Mouse (Mus musculus): ENCODE data around the gene Olfr328.

DNA sequence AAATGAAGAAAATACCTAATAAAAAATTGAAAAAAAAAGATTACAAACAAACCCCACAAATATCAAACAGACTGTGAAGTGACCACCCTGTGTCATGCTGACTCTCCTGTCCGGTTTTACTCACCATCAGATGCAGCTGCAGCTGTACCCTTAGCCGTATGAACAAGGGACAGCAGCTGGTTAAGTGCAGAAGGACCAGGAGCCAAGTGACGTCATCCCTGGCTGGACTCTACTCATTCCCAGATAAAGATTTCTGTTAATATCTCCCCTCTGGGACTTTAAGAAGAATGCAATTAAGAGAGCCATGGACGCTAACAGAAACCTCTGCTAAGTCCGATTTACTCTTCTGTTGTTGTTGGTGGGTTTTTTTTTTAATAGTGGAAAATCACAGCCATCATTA is 15.0 kb upstream of the Olfr328 start, which contains the start of gene Olfr224:
- TF ChIP-seq GATA1 (IDR thresholded peaks at IDR 0.05; ENCODE audit: borderline replicate concordance, low read length) (no peak), FLI1 (IDR thresholded peaks at IDR 0.05; ENCODE audit: low read length) (no peak)

Data from megakaryocyte, embryonic 14.5 days (primary cell).